Mouse (Mus musculus): Measurements from ENCODE around the gene Ctnna2. TPM values are rescaled to one million over a fixed set of nuclear protein-coding genes. Genes with fewer than 3 reads are reported as not detected.

Ctnna2 gene
- total and polyA plus RNA-seq, 2 experiments = not detected

DNA sequence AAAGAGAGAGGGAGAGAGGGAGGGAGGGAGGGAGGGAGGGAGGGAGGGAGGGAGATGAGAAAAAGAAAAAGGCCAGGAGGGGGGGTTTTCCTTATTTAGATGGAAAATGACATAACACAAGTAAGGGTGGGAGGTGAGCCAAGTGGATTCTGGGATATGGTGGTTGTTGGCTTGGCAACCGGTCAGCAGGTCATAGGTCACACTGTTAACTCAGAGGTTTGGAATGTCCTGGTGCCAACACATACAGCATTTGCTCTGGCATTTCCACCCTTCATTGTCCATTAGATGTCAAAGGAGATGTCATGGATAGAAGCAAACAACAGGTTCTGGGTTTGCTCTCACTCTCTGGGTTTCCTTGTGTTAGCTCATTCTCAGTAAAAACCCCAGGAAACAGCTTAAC, 17.5 kb downstream of the Ctnna2 start:
- H3K4me3 ChIP-seq (ENCODE audit: insufficient read depth, low read depth, low read length) = no peak overlapping the region
- H3K4me1 ChIP-seq (ENCODE audit: control insufficient read depth, insufficient read depth, low read length) = no peaks in the 10 kb centered on the region
- peak; percentile 15 for DNase-seq (ENCODE audit: extremely low read depth, low read depth, low spot score)
- TF ChIP-seq POLR2A (IDR thresholded peaks at IDR 0.05; ENCODE audit: extremely low read depth, insufficient read depth, low read length) (no peak), CTCF (IDR thresholded peaks at IDR 0.05; ENCODE audit: low read depth, low read length) (no peak)
- H3K9ac ChIP-seq (ENCODE audit: low read depth, low read length) = no peak overlapping the region
- H3K79me2 ChIP-seq (ENCODE audit: control insufficient read depth, insufficient read depth, low read length) = no peaks in the 10 kb centered on the region
- H3K27ac ChIP-seq (replicated peaks; ENCODE audit: insufficient read depth, low read depth, low read length) = no peak overlapping the region
- no peaks in the 10 kb centered on the region for H3K27me3 ChIP-seq (ENCODE audit: control insufficient read depth, insufficient read depth, low read length)
- WGBS = 40% methylated on average over 1 of the region's 1 CpGs
- no peaks in the 10 kb centered on the region for H3K36me3 ChIP-seq (ENCODE audit: control insufficient read depth, insufficient read depth, low read length)

DNA sequence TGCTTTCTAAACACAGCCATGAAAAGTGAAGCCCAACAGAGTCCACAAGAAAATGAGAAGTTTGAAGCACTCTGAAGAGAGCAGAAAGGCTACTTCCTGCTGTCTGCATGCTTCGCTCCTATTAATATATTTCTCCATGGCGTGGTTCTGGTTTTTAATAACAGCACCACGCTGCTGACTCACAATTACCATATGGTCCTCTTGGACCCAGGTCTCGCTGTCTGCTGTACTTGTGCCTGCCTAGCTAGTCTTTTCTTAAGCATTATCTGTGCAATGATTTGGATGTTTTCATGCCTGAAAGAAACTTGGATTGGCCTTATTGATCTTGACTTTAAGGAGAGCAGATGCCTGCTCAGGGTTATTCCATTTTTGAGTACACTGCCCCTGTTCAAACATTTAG, 28.2 kb downstream of the Ctnna2 start:
- no peaks in the 10 kb centered on the region for H3K27me3 ChIP-seq (ENCODE audit: control insufficient read depth, insufficient read depth, low read length)

DNA sequence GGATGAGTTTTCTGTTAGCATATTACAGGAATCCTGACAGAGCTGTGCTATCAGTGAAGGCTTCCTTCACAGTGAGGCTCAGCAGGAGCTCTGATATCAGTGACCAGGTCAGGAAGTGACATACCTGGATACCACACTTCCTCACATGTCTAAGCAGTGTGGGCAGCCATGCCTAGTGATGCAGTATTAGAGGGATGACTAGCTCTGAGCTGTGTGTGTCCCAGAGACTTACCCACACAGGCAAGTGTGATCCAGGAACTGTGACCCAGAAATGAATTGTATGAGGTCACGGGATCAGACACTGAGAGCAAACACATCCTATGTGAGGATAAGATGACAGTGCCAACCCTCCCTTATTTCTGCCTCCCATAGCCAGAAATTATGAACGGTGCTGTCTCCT, 28.8 kb downstream of the Ctnna2 start:
- Histone ChIP-seq H3K27ac (replicated peaks; ENCODE audit: insufficient read depth, low read depth, low read length) (no peak overlapping the region), H3K9ac (ENCODE audit: low read depth, low read length) (no peak overlapping the region), H3K79me2 (ENCODE audit: control insufficient read depth, insufficient read depth, low read length) (no peaks in the 10 kb centered on the region), H3K27me3 (ENCODE audit: control insufficient read depth, insufficient read depth, low read length) (no peaks in the 10 kb centered on the region), H3K4me3 (ENCODE audit: insufficient read depth, low read depth, low read length) (no peak overlapping the region), H3K36me3 (ENCODE audit: control insufficient read depth, insufficient read depth, low read length) (no peaks in the 10 kb centered on the region), H3K4me1 (ENCODE audit: control insufficient read depth, insufficient read depth, low read length) (no peaks in the 10 kb centered on the region)
- TF ChIP-seq POLR2A (IDR thresholded peaks at IDR 0.05; ENCODE audit: extremely low read depth, insufficient read depth, low read length) = no peak
- TF ChIP-seq CTCF (IDR thresholded peaks at IDR 0.05; ENCODE audit: low read depth, low read length) = no peak
- no peak for DNase-seq (ENCODE audit: extremely low read depth, low read depth, low spot score)
- WGBS = 64% methylated on average over 2 of the region's 2 CpGs

More for the DNA sequence above, 28.2 kb downstream of the Ctnna2 start:
- WGBS = 80% methylated on average over 4 of the region's 4 CpGs
- no peak overlapping the region for H3K4me3 ChIP-seq (ENCODE audit: insufficient read depth, low read depth, low read length)
- no peaks in the 10 kb centered on the region for H3K79me2 ChIP-seq (ENCODE audit: control insufficient read depth, insufficient read depth, low read length)
- no peak overlapping the region for H3K27ac ChIP-seq (replicated peaks; ENCODE audit: insufficient read depth, low read depth, low read length)
- no peaks in the 10 kb centered on the region for H3K4me1 ChIP-seq (ENCODE audit: control insufficient read depth, insufficient read depth, low read length)
- TF ChIP-seq CTCF (IDR thresholded peaks at IDR 0.05; ENCODE audit: low read depth, low read length) (no peak), POLR2A (IDR thresholded peaks at IDR 0.05; ENCODE audit: extremely low read depth, insufficient read depth, low read length) (no peak)
- no peaks in the 10 kb centered on the region for H3K36me3 ChIP-seq (ENCODE audit: control insufficient read depth, insufficient read depth, low read length)
- DNase-seq (ENCODE audit: extremely low read depth, low read depth, low spot score) = no peak
- H3K9ac ChIP-seq (ENCODE audit: low read depth, low read length) = no peak overlapping the region

DNA sequence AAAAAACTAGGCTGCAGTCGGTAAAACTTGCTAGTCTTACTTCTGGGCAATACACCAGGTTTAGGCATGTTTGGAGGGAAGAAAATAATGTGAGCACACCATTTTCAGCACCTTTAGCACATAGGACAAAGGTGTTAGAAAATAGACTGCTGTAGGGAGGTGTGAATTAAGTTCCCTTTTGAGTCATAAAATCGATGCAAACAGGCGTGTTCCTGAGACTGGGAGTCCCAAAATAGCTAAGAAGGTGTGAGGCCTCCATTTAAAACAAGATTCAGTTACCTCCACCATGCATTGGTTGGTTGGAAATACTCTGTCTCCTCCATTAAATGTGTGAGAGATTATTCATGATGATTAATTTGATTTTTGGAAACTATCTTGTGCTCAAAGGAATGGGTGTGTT, 50.1 kb downstream of the Ctnna2 start:
- no peaks in the 10 kb centered on the region for H3K4me1 ChIP-seq (ENCODE audit: control insufficient read depth, insufficient read depth, low read length)
- no peak for DNase-seq (ENCODE audit: extremely low read depth, low read depth, low spot score)
- WGBS = 71% methylated on average over 3 of the region's 3 CpGs
- TF ChIP-seq POLR2A (IDR thresholded peaks at IDR 0.05; ENCODE audit: extremely low read depth, insufficient read depth, low read length) (no peak), CTCF (IDR thresholded peaks at IDR 0.05; ENCODE audit: low read depth, low read length) (no peak)
- H3K27ac ChIP-seq (replicated peaks; ENCODE audit: insufficient read depth, low read depth, low read length) = no peak overlapping the region
- H3K79me2 ChIP-seq (ENCODE audit: control insufficient read depth, insufficient read depth, low read length) = no peaks in the 10 kb centered on the region
- H3K27me3 ChIP-seq (ENCODE audit: control insufficient read depth, insufficient read depth, low read length) = no peaks in the 10 kb centered on the region
- H3K4me3 ChIP-seq (ENCODE audit: insufficient read depth, low read depth, low read length) = no peak overlapping the region
- no peak overlapping the region for H3K9ac ChIP-seq (ENCODE audit: low read depth, low read length)
- H3K36me3 ChIP-seq (ENCODE audit: control insufficient read depth, insufficient read depth, low read length) = no peaks in the 10 kb centered on the region

DNA sequence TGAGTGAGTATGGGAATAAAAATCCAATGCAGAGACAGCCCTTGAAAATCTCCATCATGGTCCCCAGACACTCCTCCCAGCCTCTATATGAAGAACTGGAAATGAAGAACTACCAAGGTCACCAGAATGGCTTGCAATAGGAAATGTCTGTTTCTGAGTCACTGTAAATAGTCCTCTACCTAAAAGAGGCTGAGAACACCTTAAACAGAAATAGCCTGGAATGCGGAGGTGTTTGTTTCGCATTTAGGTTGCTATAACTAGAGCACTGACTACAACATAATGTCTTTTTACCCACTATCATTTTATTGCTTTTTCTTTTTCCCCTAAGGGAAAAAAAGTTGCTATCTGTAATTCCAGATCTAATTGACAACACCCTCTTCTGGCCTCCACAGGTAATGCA, 106.3 kb downstream of the Ctnna2 start:
- DNase-seq (ENCODE audit: extremely low read depth, low read depth, low spot score) = no peak
- no peaks in the 10 kb centered on the region for H3K4me1 ChIP-seq (ENCODE audit: control insufficient read depth, insufficient read depth, low read length)
- no peaks in the 10 kb centered on the region for H3K36me3 ChIP-seq (ENCODE audit: control insufficient read depth, insufficient read depth, low read length)
- no peak overlapping the region for H3K4me3 ChIP-seq (ENCODE audit: insufficient read depth, low read depth, low read length)
- TF ChIP-seq CTCF (IDR thresholded peaks at IDR 0.05; ENCODE audit: low read depth, low read length) = no peak
- no peak for TF ChIP-seq POLR2A (IDR thresholded peaks at IDR 0.05; ENCODE audit: extremely low read depth, insufficient read depth, low read length)
- no peak overlapping the region for H3K27ac ChIP-seq (replicated peaks; ENCODE audit: insufficient read depth, low read depth, low read length)
- WGBS = 96% methylated on average over 2 of the region's 2 CpGs
- no peaks in the 10 kb centered on the region for H3K27me3 ChIP-seq (ENCODE audit: control insufficient read depth, insufficient read depth, low read length)
- H3K9ac ChIP-seq (ENCODE audit: low read depth, low read length) = no peak overlapping the region
- H3K79me2 ChIP-seq (ENCODE audit: control insufficient read depth, insufficient read depth, low read length) = no peaks in the 10 kb centered on the region

DNA sequence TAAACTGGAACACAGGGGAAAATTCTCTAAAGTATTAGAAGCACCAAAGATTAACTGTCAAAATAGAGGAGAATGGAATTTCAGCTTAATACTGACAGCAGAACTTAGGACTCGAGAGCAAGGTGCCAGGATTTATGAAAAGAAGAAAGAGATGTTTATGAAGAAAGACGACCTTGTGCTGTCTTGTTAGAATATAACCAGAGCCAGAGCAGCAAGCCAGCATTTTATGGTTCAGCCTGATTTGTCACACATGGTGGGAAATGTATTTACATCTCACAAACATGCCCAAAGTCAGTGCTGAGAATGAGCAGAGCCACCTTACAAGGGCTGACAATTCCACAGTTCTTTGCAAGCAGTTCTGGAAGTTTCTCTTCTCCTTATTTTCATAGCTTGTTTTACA, 110.2 kb downstream of the Ctnna2 start:
- Histone ChIP-seq H3K4me1 (ENCODE audit: control insufficient read depth, insufficient read depth, low read length) (no peaks in the 10 kb centered on the region), H3K9ac (ENCODE audit: low read depth, low read length) (no peak overlapping the region), H3K27me3 (ENCODE audit: control insufficient read depth, insufficient read depth, low read length) (no peaks in the 10 kb centered on the region), H3K36me3 (ENCODE audit: control insufficient read depth, insufficient read depth, low read length) (no peaks in the 10 kb centered on the region), H3K79me2 (ENCODE audit: control insufficient read depth, insufficient read depth, low read length) (no peaks in the 10 kb centered on the region), H3K27ac (replicated peaks; ENCODE audit: insufficient read depth, low read depth, low read length) (no peak overlapping the region), H3K4me3 (ENCODE audit: insufficient read depth, low read depth, low read length) (no peak overlapping the region)
- 65% methylated on average over 2 of the region's 2 CpGs for WGBS
- no peak for DNase-seq (ENCODE audit: extremely low read depth, low read depth, low spot score)
- no peak for TF ChIP-seq CTCF (IDR thresholded peaks at IDR 0.05; ENCODE audit: low read depth, low read length)
- no peak for TF ChIP-seq POLR2A (IDR thresholded peaks at IDR 0.05; ENCODE audit: extremely low read depth, insufficient read depth, low read length)
